Mouse (Mus musculus) small intestine, adult 2 months (tissue): Measurements from ENCODE around the gene Sgsm1. TPM values are rescaled to one million over a fixed set of nuclear protein-coding genes. Genes with fewer than 3 reads are reported as not detected.
"Not testable (repeated sequence)": the region's sequence is repeated elsewhere in the genome, so short reads cannot be mapped to it uniquely, and the experiment has no call there.

ENCODE experiments used
- H3K27ac ChIP-seq: fragments of 200-500 bp; 2 replicates; pipeline ENCODE4 v1.5.1; 2012; ENCODE audit warnings: low read depth, low read length, control low read depth, inconsistent platforms; ENCODE audit not compliant: insufficient read depth
- H3K27me3 ChIP-seq: fragments of 200-500 bp; 2 replicates; pipeline ENCODE4 v1.6.1; 2012; ENCODE audit warnings: mild to moderate bottlenecking, moderate library complexity, low read length, inconsistent platforms; ENCODE audit not compliant: control insufficient read depth, insufficient read depth
- H3K36me3 ChIP-seq: fragments of 200-500 bp; 2 replicates; pipeline ENCODE4 v1.6.1; 2012; ENCODE audit warnings: mild to moderate bottlenecking, low read length, control low read depth, inconsistent platforms; ENCODE audit not compliant: control insufficient read depth, insufficient read depth
- H3K4me1 ChIP-seq: fragments of 200-500 bp; 2 replicates; pipeline ENCODE4 v1.6.1; 2012; ENCODE audit warnings: low read length, inconsistent platforms, mixed read lengths; ENCODE audit not compliant: control insufficient read depth, insufficient read depth, insufficient read length
- H3K4me3 ChIP-seq: fragments of 200-500 bp; 2 replicates; pipeline ENCODE4 v1.5.1; 2012; ENCODE audit warnings: low read depth, mild to moderate bottlenecking, control low read depth, inconsistent platforms, low read length, moderate library complexity
- CTCF ChIP-seq: fragments of 200-500 bp; IDR thresholded peaks from 2 replicates; pipeline ENCODE4 v1.5.1; 2012; ENCODE audit warnings: low read depth, mild to moderate bottlenecking, control low read depth, inconsistent platforms, low read length, moderate library complexity, mixed read lengths; ENCODE audit not compliant: insufficient replicate concordance, insufficient read length; ENCODE audit errors: extremely low read depth
- POLR2A ChIP-seq: fragments of 200-500 bp; IDR thresholded peaks from 2 replicates; pipeline ENCODE4 v1.6.1; 2012; ENCODE audit warnings: low read depth, mild to moderate bottlenecking, control low read depth, inconsistent platforms, low read length, moderate library complexity
- WGBS: fragments of 180-500 bp; shearing (Covaris S2); methylation state at CpG from one replicate; pipeline ENCODE4 v1.1.7; 2018; 5-methylcytosine and 5-hydroxymethylcytosine counted together
- polyA plus RNA-seq: library from polyadenylated mRNA; depleted of rRNA; stranded (reverse); fragments of >200 nt; gene quantifications from 2 replicates; pipeline ENCODE4 v1.2.3, GENCODE M21; 2012

Sgsm1 gene
- polyA plus RNA-seq, 1 experiment: 4.8 TPM

GRCm38 (mm10) chr5:113349810-113350209 is 39.2 kb upstream of the Sgsm1 start:
- H3K36me3 ChIP-seq: no peaks in the 10 kb centered on the region
- TF ChIP-seq CTCF: no peak
- WGBS: 27% methylated on average over 7 of the region's 7 CpGs
- H3K4me1 ChIP-seq: 0 out of 2 replicates have a peak, but pooled peaks cover 2% of the 10 kb centered on the region
- H3K27ac ChIP-seq: no peak overlapping the region
- peaks cover 33% of the 10 kb centered on the region for H3K27me3 ChIP-seq
- no peak overlapping the region for H3K4me3 ChIP-seq

DNA sequence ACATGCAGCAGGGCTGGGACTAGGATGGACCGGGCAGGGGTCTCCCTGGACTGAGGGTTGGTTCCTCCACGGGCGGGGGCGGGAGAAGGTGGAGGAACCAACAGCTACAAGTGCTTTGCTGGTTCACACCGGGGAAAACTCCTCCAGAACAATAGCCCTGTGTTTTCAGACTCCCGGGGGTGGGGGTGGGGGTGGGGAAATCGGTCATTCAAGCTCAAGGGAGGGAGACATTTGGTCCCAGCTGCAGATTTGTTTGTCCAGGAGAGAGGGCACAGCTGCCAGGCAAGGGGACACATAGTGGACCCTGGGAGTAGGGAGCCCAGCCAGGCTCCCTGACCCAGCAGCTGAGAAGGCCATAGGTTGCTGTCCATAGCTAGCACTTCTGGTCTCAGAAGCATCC is 38.6 kb upstream of the Sgsm1 start:
- TF ChIP-seq POLR2A (no peak), CTCF (no peak)
- Histone ChIP-seq H3K27ac (no peak overlapping the region), H3K4me1 (0 out of 2 replicates have a peak, but pooled peaks cover 2% of the 10 kb centered on the region), H3K4me3 (no peak overlapping the region), H3K27me3 (peaks cover 33% of the 10 kb centered on the region), H3K36me3 (no peaks in the 10 kb centered on the region)
- 6% methylated on average over 7 of the region's 7 CpGs for WGBS

- Histone ChIP-seq H3K4me3 (no peak overlapping the region), H3K36me3 (no peaks in the 10 kb centered on the region), H3K27ac (no peak overlapping the region), H3K27me3 (peaks cover 33% of the 10 kb centered on the region), H3K4me1 (0 out of 2 replicates have a peak, but pooled peaks cover 2% of the 10 kb centered on the region)
- TF ChIP-seq CTCF: no peak
- WGBS: 26% methylated on average over 13 of the region's 13 CpGs
These were observed 38.0 kb upstream of the Sgsm1 start for GRCm38 (mm10) chr5:113348597-113348996.

DNA sequence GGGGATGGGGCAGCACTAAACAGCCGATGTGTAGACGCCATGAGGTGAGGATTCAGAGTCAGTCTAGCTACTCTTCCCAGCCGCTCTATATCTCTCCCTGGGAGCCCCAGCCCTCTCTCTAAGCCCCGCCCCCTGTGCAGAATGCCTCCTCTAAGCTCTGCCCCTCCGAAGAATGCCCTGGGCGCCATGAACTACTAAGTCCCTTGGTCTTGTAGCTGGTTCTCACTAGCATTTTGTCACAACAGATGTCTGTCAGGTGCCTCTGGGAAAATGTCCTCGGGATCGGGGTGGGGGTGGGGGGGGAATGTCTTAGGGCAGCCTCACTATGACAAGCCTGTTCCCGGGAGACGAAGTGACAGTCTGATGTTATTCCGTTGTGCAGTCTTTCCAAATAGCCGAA is 37.0 kb upstream of the Sgsm1 start:
- H3K36me3 ChIP-seq: no peaks in the 10 kb centered on the region
- H3K4me3 ChIP-seq: no peak overlapping the region
- TF ChIP-seq POLR2A (no peak), CTCF (no peak)
- WGBS: 42% methylated on average over 12 of the region's 12 CpGs
- 0 out of 2 replicates have a peak, but pooled peaks cover 1% of the 10 kb centered on the region for H3K4me1 ChIP-seq
- peaks cover 33% of the 10 kb centered on the region for H3K27me3 ChIP-seq
- no peak overlapping the region for H3K27ac ChIP-seq

GRCm38 (mm10) chr5:113346651-113347050 is 36.1 kb upstream of the Sgsm1 start:
- peaks cover 33% of the 10 kb centered on the region for H3K27me3 ChIP-seq
- not testable (repeated sequence) for H3K4me1 ChIP-seq, H3K27ac ChIP-seq, H3K36me3 ChIP-seq, H3K4me3 ChIP-seq
- 26% methylated on average over 6 of the region's 6 CpGs for WGBS

DNA sequence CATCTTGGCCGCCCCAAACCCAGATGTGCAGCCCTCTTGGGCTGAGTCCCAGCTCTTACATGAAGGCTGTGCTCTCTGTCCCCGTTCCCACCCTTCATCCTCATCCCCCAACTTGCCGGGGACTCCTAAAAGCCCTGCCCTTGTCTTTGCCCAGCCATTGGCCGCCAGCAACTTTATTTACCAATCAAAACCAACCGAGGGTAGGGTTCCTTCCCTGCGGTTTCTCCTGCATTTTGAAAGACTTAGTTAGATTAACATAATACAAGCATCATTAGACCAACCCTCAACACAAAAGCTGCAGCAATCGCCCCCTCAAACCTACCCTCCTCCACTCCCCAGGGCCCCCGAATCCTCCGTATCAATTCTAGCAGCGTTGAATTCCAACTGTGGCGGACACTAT is 35.2 kb upstream of the Sgsm1 start:
- WGBS: 18% methylated on average over 11 of the region's 11 CpGs
- Histone ChIP-seq H3K36me3 (no peaks in the 10 kb centered on the region), H3K27ac (no peak overlapping the region), H3K27me3 (peaks cover 33% of the 10 kb centered on the region), H3K4me1 (no peaks in the 10 kb centered on the region), H3K4me3 (no peak overlapping the region)
- no peak for TF ChIP-seq CTCF

GRCm38 (mm10) chr5:113344635-113345386 is 34.2 kb upstream of the Sgsm1 start:
- H3K4me1 ChIP-seq: no peaks in the 10 kb centered on the region
- H3K27me3 ChIP-seq: peaks cover 33% of the 10 kb centered on the region
- H3K36me3 ChIP-seq: no peaks in the 10 kb centered on the region
- no peak for TF ChIP-seq CTCF
- TF ChIP-seq POLR2A: no peak
- WGBS: 30% methylated on average over 16 of the region's 16 CpGs
- H3K27ac ChIP-seq: no peak overlapping the region
- no peak overlapping the region for H3K4me3 ChIP-seq

- Histone ChIP-seq H3K27me3 (peaks cover 42% of the 10 kb centered on the region), H3K4me3 (no peak overlapping the region), H3K27ac (no peak overlapping the region), H3K4me1 (no peaks in the 10 kb centered on the region), H3K36me3 (no peaks in the 10 kb centered on the region)
- TF ChIP-seq CTCF: no peak
- TF ChIP-seq POLR2A: no peak
- WGBS: 27% methylated on average over 9 of the region's 9 CpGs
These were observed 25.7 kb upstream of the Sgsm1 start for GRCm38 (mm10) chr5:113336281-113336680.
